Mouse (Mus musculus) bone marrow macrophage, adult 2 months (primary cell): ENCODE measurements around the gene Tmem274.

Experiments
- CTCF ChIP-seq: IDR thresholded peaks from 2 replicates; pipeline ENCODE4 v1.5.1; 2012; ENCODE audit warnings: low read depth, mild to moderate bottlenecking, low read length, moderate library complexity
- POLR2A ChIP-seq: IDR thresholded peaks from 2 replicates; pipeline ENCODE4 v1.6.1; 2012; ENCODE audit warnings: mild to moderate bottlenecking, low read depth, low read length, borderline replicate concordance

DNA sequence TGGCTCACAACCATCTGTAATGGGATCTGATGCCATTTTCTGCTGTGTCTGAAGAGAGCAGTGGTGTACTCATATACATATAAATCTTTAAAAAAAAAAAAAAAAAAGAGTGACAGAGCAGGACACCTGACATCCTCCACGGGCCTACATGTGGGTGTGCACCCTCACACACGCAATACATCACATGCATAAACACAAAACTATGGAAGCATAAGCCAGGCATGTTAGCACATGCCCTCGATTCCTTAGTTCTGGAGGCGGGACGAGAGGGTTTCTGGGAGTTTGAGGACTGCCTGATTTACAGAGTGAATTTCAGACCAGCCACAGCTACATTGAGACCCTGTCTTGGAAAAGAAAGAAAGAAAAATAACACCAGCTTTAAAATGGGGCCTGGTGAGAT, 27.2 kb downstream of the Tmem274 start:
- TF ChIP-seq CTCF (no peak), POLR2A (no peak)
